Mouse (Mus musculus): ENCODE data around the gene Rfx4. TPM values are rescaled to one million over a fixed set of nuclear protein-coding genes. Genes with fewer than 3 reads are reported as not detected.

Gene Rfx4
- polyA plus RNA-seq, 1 experiment from 2014 or later = 56.0 TPM

- no peaks in the 10 kb centered on the region for H3K27me3 ChIP-seq
- H3K9ac ChIP-seq (replicated peaks) = no peak overlapping the region
- ATAC-seq (ENCODE audit: low FRiP score, low read depth) = no peak
- H3K4me2 ChIP-seq (replicated peaks) = no peak overlapping the region
- 93% methylated on average over 8 of the region's 8 CpGs for WGBS
- H3K9me3 ChIP-seq = no peaks in the 10 kb centered on the region
- peaks cover 14% of the 10 kb centered on the region for H3K4me1 ChIP-seq
- H3K27ac ChIP-seq (replicated peaks) = no peak overlapping the region
- peaks cover 43% of the 10 kb centered on the region for H3K36me3 ChIP-seq
- no peak overlapping the region for H3K4me3 ChIP-seq
Observed at GRCm38 (mm10) chr10:84886785-84887184, 130.9 kb downstream of the Rfx4 start.

- ATAC-seq (ENCODE audit: low FRiP score, low read depth) = peak; percentile 65; the same call in 1 of the 2 replicates
- WGBS = 33% methylated on average over 4 of the region's 4 CpGs
- H3K4me2 ChIP-seq (replicated peaks) = no peak overlapping the region
- H3K4me1 ChIP-seq = peaks cover 14% of the 10 kb centered on the region
- no peaks in the 10 kb centered on the region for H3K9me3 ChIP-seq
- H3K36me3 ChIP-seq = peaks cover 49% of the 10 kb centered on the region
- H3K27ac ChIP-seq (replicated peaks) = peak overlapping the region; percentile 52
- H3K9ac ChIP-seq (replicated peaks) = no peak overlapping the region
- H3K27me3 ChIP-seq = no peaks in the 10 kb centered on the region
- no peak overlapping the region for H3K4me3 ChIP-seq
Observed at GRCm38 (mm10) chr10:84889096-84889846, 133.4 kb downstream of the Rfx4 start.

- 0 out of 2 replicates have a peak, but pooled peaks cover 7% of the 10 kb centered on the region for H3K4me1 ChIP-seq
- 93% methylated on average over 10 of the region's 10 CpGs for WGBS
- H3K9ac ChIP-seq (replicated peaks) = no peak overlapping the region
- no peak overlapping the region for H3K4me3 ChIP-seq
- H3K9me3 ChIP-seq = no peaks in the 10 kb centered on the region
- H3K4me2 ChIP-seq (replicated peaks) = no peak overlapping the region
- ATAC-seq (ENCODE audit: low FRiP score, low read depth) = no peak
- H3K27me3 ChIP-seq = no peaks in the 10 kb centered on the region
- H3K27ac ChIP-seq (replicated peaks) = no peak overlapping the region
- peaks cover 85% of the 10 kb centered on the region for H3K36me3 ChIP-seq
Observed at GRCm38 (mm10) chr10:84895810-84896358, 140.0 kb downstream of the Rfx4 start.

GRCm38 (mm10) chr10:84896941-84897930 lies 141.4 kb downstream of the Rfx4 start:
- Histone ChIP-seq H3K27ac (replicated peaks) (no peak overlapping the region), H3K4me2 (replicated peaks) (no peak overlapping the region), H3K9ac (replicated peaks) (no peak overlapping the region), H3K4me1 (0 out of 2 replicates have a peak, but pooled peaks cover 7% of the 10 kb centered on the region), H3K27me3 (no peaks in the 10 kb centered on the region), H3K36me3 (peaks cover 88% of the 10 kb centered on the region), H3K4me3 (no peak overlapping the region), H3K9me3 (no peaks in the 10 kb centered on the region)
- WGBS = 71% methylated on average over 9 of the region's 9 CpGs
- no peak for ATAC-seq (ENCODE audit: low FRiP score, low read depth)

GRCm38 (mm10) chr10:84898144-84898979 lies 142.5 kb downstream of the Rfx4 start:
- H3K36me3 ChIP-seq = peaks cover 86% of the 10 kb centered on the region
- no peak overlapping the region for H3K4me3 ChIP-seq
- no peak for ATAC-seq (ENCODE audit: low FRiP score, low read depth)
- no peak overlapping the region for H3K4me2 ChIP-seq (replicated peaks)
- no peaks in the 10 kb centered on the region for H3K9me3 ChIP-seq
- peaks cover 11% of the 10 kb centered on the region for H3K4me1 ChIP-seq
- no peak overlapping the region for H3K9ac ChIP-seq (replicated peaks)
- no peaks in the 10 kb centered on the region for H3K27me3 ChIP-seq
- H3K27ac ChIP-seq (replicated peaks) = no peak overlapping the region
- 84% methylated on average over 3 of the region's 3 CpGs for WGBS

- ATAC-seq (ENCODE audit: low FRiP score, low read depth) = no peak
- H3K27ac ChIP-seq (replicated peaks) = no peak overlapping the region
- WGBS = 76% methylated on average over 5 of the region's 5 CpGs
Observed at GRCm38 (mm10) chr10:84901676-84902075, 145.8 kb downstream of the Rfx4 start.

GRCm38 (mm10) chr10:84902213-84902612 lies 146.4 kb downstream of the Rfx4 start:
- Histone ChIP-seq H3K4me3 (no peak overlapping the region), H3K4me2 (replicated peaks) (no peak overlapping the region), H3K27ac (replicated peaks) (no peak overlapping the region), H3K9ac (replicated peaks) (no peak overlapping the region), H3K27me3 (no peaks in the 10 kb centered on the region), H3K4me1 (peaks cover 18% of the 10 kb centered on the region), H3K9me3 (no peaks in the 10 kb centered on the region), H3K36me3 (peaks cover 66% of the 10 kb centered on the region)
- WGBS = 91% methylated on average over 2 of the region's 2 CpGs
- ATAC-seq (ENCODE audit: low FRiP score, low read depth) = no peak

More at GRCm38 (mm10) chr10:84901676-84902075, 145.8 kb downstream of the Rfx4 start:
- Histone ChIP-seq H3K4me3 (no peak overlapping the region), H3K9me3 (no peaks in the 10 kb centered on the region), H3K4me2 (replicated peaks) (no peak overlapping the region), H3K4me1 (peaks cover 18% of the 10 kb centered on the region), H3K36me3 (peaks cover 71% of the 10 kb centered on the region), H3K27me3 (no peaks in the 10 kb centered on the region), H3K9ac (replicated peaks) (no peak overlapping the region)

- ATAC-seq (ENCODE audit: low FRiP score, low read depth) = no peak
Observed at GRCm38 (mm10) chr10:84903307-84903706, 147.4 kb downstream of the Rfx4 start.

GRCm38 (mm10) chr10:84903742-84904141 lies 147.9 kb downstream of the Rfx4 start:
- 19% methylated on average over 5 of the region's 5 CpGs for WGBS
- peak; percentile 23; the same call in 1 of the 2 replicates for ATAC-seq (ENCODE audit: low FRiP score, low read depth)

More at GRCm38 (mm10) chr10:84903307-84903706, 147.4 kb downstream of the Rfx4 start:
- Histone ChIP-seq H3K9me3 (no peaks in the 10 kb centered on the region), H3K27ac (replicated peaks) (peak overlapping the region; percentile 35; the same call in 1 of the 2 replicates), H3K4me3 (no peak overlapping the region), H3K36me3 (peaks cover 64% of the 10 kb centered on the region), H3K9ac (replicated peaks) (no peak overlapping the region), H3K4me2 (replicated peaks) (no peak overlapping the region), H3K4me1 (peaks cover 14% of the 10 kb centered on the region), H3K27me3 (0 out of 2 replicates have a peak, but pooled peaks cover 7% of the 10 kb centered on the region)
- WGBS = 46% methylated on average over 7 of the region's 7 CpGs

GRCm38 (mm10) chr10:84906895-84907294 lies 151.0 kb downstream of the Rfx4 start:
- Histone ChIP-seq H3K4me2 (replicated peaks) (no peak overlapping the region), H3K4me1 (peaks cover 40% of the 10 kb centered on the region)

More at GRCm38 (mm10) chr10:84903742-84904141, 147.9 kb downstream of the Rfx4 start:
- Histone ChIP-seq H3K36me3 (peaks cover 60% of the 10 kb centered on the region), H3K9ac (replicated peaks) (no peak overlapping the region), H3K4me1 (peaks cover 11% of the 10 kb centered on the region), H3K27me3 (0 out of 2 replicates have a peak, but pooled peaks cover 11% of the 10 kb centered on the region), H3K27ac (replicated peaks) (peak overlapping the region; percentile 35; the same call in 1 of the 2 replicates), H3K4me2 (replicated peaks) (no peak overlapping the region), H3K9me3 (no peaks in the 10 kb centered on the region), H3K4me3 (no peak overlapping the region)

GRCm38 (mm10) chr10:84908006-84908405 lies 152.1 kb downstream of the Rfx4 start:
- Histone ChIP-seq H3K4me3 (no peak overlapping the region), H3K36me3 (peaks cover 30% of the 10 kb centered on the region), H3K4me2 (replicated peaks) (no peak overlapping the region), H3K9me3 (no peaks in the 10 kb centered on the region), H3K9ac (replicated peaks) (no peak overlapping the region), H3K27me3 (0 out of 2 replicates have a peak, but pooled peaks cover 19% of the 10 kb centered on the region), H3K27ac (replicated peaks) (no peak overlapping the region), H3K4me1 (peaks cover 41% of the 10 kb centered on the region)
- 87% methylated on average over 3 of the region's 3 CpGs for WGBS
- ATAC-seq (ENCODE audit: low FRiP score, low read depth) = no peak

More at GRCm38 (mm10) chr10:84906895-84907294, 151.0 kb downstream of the Rfx4 start:
- no peak overlapping the region for H3K4me3 ChIP-seq
- 85% methylated on average over 9 of the region's 9 CpGs for WGBS
- no peak for ATAC-seq (ENCODE audit: low FRiP score, low read depth)
- H3K9me3 ChIP-seq = no peaks in the 10 kb centered on the region
- no peak overlapping the region for H3K9ac ChIP-seq (replicated peaks)
- H3K27me3 ChIP-seq = 0 out of 2 replicates have a peak, but pooled peaks cover 19% of the 10 kb centered on the region
- H3K27ac ChIP-seq (replicated peaks) = no peak overlapping the region
- H3K36me3 ChIP-seq = peaks cover 30% of the 10 kb centered on the region

All from midbrain, embryonic 12.5 days (tissue).